Comparison of ENCODE assay signal across 10 mouse cellular contexts in the genomic region with DNA sequence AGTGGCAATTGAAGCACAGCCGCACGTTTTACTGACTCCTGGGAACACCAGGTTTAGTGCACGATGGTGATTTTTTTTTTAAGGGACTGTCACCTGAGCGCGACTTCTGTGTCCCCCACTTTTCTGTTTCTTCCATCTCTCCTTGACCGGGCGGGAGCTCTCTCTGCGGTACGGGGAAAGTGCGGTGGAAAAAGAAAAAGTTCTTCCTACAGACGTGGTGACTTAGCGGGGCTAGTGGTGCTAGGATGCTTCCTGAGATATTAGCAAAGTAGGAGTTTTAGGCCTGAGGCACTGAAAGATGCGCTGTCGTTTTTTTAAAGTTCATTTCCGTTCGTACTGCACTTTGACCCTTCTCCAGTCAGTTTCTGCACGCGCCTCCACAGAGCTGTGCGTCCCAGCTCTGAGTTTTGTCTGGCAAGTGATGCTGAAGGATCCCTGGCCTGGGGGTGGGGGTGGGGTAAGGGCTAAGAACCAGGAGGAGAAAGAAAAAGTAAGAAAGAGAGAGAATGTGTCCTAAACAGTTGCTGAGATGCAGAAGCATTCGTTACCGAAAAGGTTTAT. TPM values are rescaled to one million over a fixed set of nuclear protein-coding genes. Genes with fewer than 3 reads are reported as not detected.
DNase-seq lines count a peak whose midpoint lies in the region; ATAC-seq and TF ChIP-seq lines count a peak whose summit lies in the region.
"Had no signal": no experiment of that assay in that cellular context is flagged by ENCODE, and none has a peak within 500 bp of the region (broad histone marks: within the 10 kb centered on the region; RNA-seq: fewer than 3 reads in every experiment).

No protein-coding gene starts in this region.

- H3K4me1 ChIP-seq in heart, embryonic 13.5 days = peaks cover 23% of the 10 kb centered on the region
- peaks cover 6% of the 10 kb centered on the region; the same call in 1 of the 2 replicates for H3K4me1 ChIP-seq in hindbrain, postnatal 0 days (ENCODE audit: insufficient read depth, low read length)
- H3K4me1 ChIP-seq in midbrain, embryonic 16.5 days (ENCODE audit: control insufficient read depth, insufficient read depth, low read length) = peaks cover 14% of the 10 kb centered on the region

- H3K27me3 ChIP-seq in heart, embryonic 13.5 days (replicated peaks) = peaks cover 53% of the 10 kb centered on the region
- peaks cover 39% of the 10 kb centered on the region for H3K27me3 ChIP-seq in hindbrain, postnatal 0 days (ENCODE audit: insufficient read depth, low read length)
- peaks cover 18% of the 10 kb centered on the region for H3K27me3 ChIP-seq in midbrain, embryonic 16.5 days (ENCODE audit: control insufficient read depth, insufficient read depth, low read depth, low read length)

- H3K36me3 ChIP-seq in heart, embryonic 13.5 days = no peaks in the 10 kb centered on the region
- H3K36me3 ChIP-seq in hindbrain, postnatal 0 days (ENCODE audit: insufficient read depth, low read length) = no peaks in the 10 kb centered on the region
- no peaks in the 10 kb centered on the region for H3K36me3 ChIP-seq in midbrain, embryonic 16.5 days (ENCODE audit: control insufficient read depth, insufficient read depth, low read length)

- H3K4me2 ChIP-seq in heart, embryonic 13.5 days = peak overlapping the region; percentile 80
- H3K4me2 ChIP-seq in hindbrain, postnatal 0 days (ENCODE audit: low read depth, low read length) = peak overlapping the region; percentile 72
- H3K4me2 ChIP-seq in midbrain, embryonic 16.5 days (ENCODE audit: low read length) = peak overlapping the region; percentile 72

- DNase-seq in heart, postnatal 10 days = no peak
- peak; percentile 46 for DNase-seq in embryo, embryonic 11 days
- DNase-seq in hindbrain, postnatal 0 days (ENCODE audit: low spot score) = no peak
- DNase-seq in thymus, postnatal 36 days = no peak
- DNase-seq in adrenal gland, postnatal 4 days (ENCODE audit: low spot score in 2 of 2) = no peak
- DNase-seq in thymus, postnatal 25 days = no peak
- DNase-seq: kidney, adult 9 months had no signal

- TF ChIP-seq CTCF in hindbrain, postnatal 0 days (IDR thresholded peaks at IDR 0.05; ENCODE audit: low read depth) = no peak

- H3K9ac ChIP-seq in heart, embryonic 13.5 days = peak overlapping the region; percentile 61
- H3K9ac ChIP-seq in hindbrain, postnatal 0 days (replicated peaks; ENCODE audit: low read length) = no peak overlapping the region
- H3K9ac ChIP-seq in midbrain, embryonic 16.5 days (ENCODE audit: low read depth, low read length) = no peak overlapping the region

- ATAC-seq in heart, embryonic 13.5 days (ENCODE audit: extremely low read depth, insufficient number of reproducible peaks, low FRiP score, low TSS enrichment) = no peak
- no peak for ATAC-seq in hindbrain, postnatal 0 days
- ATAC-seq in midbrain, embryonic 16.5 days = no peak

- H3K27ac ChIP-seq in heart, embryonic 13.5 days (replicated peaks) = no peak overlapping the region
- no peak overlapping the region for H3K27ac ChIP-seq in hindbrain, postnatal 0 days
- H3K27ac ChIP-seq in midbrain, embryonic 16.5 days (ENCODE audit: low read length) = no peak overlapping the region

- peak overlapping the region; percentile 56 for H3K4me3 ChIP-seq in heart, embryonic 13.5 days
- H3K4me3 ChIP-seq in hindbrain, postnatal 0 days (ENCODE audit: low read length) = peak overlapping the region; percentile 34
- peak overlapping the region; percentile 41 for H3K4me3 ChIP-seq in midbrain, embryonic 16.5 days (ENCODE audit: low read depth, low read length)
- H3K4me3 ChIP-seq: myocyte had no signal

- intact Hi-C loops in heart, postnatal 10 days (cut with DNase I) = no loop called here

- H3K9me3 ChIP-seq in heart, embryonic 13.5 days = no peaks in the 10 kb centered on the region
- H3K9me3 ChIP-seq in hindbrain, postnatal 0 days (ENCODE audit: low read length) = no peaks in the 10 kb centered on the region
- H3K9me3 ChIP-seq in midbrain, embryonic 16.5 days (replicated peaks; ENCODE audit: control insufficient read depth, low read length, poor library complexity, severe bottlenecking) = no peaks in the 10 kb centered on the region

- 6% methylated on average over 21 of the region's 21 CpGs for WGBS in heart, embryonic 13.5 days
- 4% methylated on average over 21 of the region's 21 CpGs for WGBS in hindbrain, postnatal 0 days
- WGBS in midbrain, embryonic 16.5 days = 3% methylated on average over 21 of the region's 21 CpGs

RNA-seq across cellular contexts. Expression of a gene that starts 1.5 kb away (rescaled TPM):
- polyA plus RNA-seq in heart, embryonic 13.5 days (2015; fragmentation: Nextera tagmentation; extraction: Ambion mirVana) = 3.1 and 3.4 TPM in 2 replicates
- under 1 TPM; 0.38 to 0.64 TPM for total RNA-seq in heart, postnatal 10 days (2021)
- total RNA-seq in hindbrain, postnatal 0 days (2014; rRNA removed) = 0.61 and 1.3 TPM in 2 replicates
- 0.90 and 1.2 TPM in 2 replicates for polyA plus RNA-seq in hindbrain, postnatal 0 days (2015; fragmentation: Nextera tagmentation; extraction: Ambion mirVana)
- polyA plus RNA-seq in midbrain, embryonic 16.5 days (2015; fragmentation: Nextera tagmentation; extraction: Ambion mirVana) = 0.25 TPM in 1 of 2 replicates, not detected in the other
- total RNA-seq in adrenal gland, postnatal 4 days (2021) = under 1 TPM; 0.37 to 0.92 TPM
- polyA plus RNA-seq: myocyte had no signal
